Mouse (Mus musculus) urinary bladder, postnatal 4 days (tissue): ENCODE data around the gene Olfr235.
"Not testable (repeated sequence)": the region's sequence is repeated elsewhere in the genome, so short reads cannot be mapped to it uniquely, and the experiment has no call there.

Experiments used
- DNase-seq, 2 experiments: peaks; one replicate each; pipeline ENCODE4 v3.0.0; 2021 to 2022; ENCODE audit warnings: low spot score in 2 of 2

Gene Olfr235

DNA sequence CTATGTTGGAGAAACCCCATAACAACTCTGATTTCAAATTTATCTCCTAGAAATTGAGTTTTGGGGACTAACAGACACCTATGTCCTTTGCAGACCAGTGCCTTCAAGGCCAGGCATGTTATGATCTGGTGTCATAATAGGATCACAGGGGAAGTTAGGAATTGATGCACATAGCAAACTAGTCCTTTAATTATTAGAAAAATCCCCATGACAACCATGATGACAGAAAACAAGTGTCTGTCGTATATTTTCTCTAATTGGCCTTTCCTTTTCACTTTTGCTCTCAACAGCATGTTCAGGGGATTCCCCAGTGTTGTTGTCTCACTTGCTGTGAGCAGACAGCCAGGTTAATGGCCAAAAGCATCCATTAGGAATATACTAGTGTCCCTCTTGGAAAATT, at the start of gene Olfr235:
Olfr235 (plus strand) TSS at position 301 of the 400 bp plus-strand sequence.
- no peak for DNase-seq

DNA sequence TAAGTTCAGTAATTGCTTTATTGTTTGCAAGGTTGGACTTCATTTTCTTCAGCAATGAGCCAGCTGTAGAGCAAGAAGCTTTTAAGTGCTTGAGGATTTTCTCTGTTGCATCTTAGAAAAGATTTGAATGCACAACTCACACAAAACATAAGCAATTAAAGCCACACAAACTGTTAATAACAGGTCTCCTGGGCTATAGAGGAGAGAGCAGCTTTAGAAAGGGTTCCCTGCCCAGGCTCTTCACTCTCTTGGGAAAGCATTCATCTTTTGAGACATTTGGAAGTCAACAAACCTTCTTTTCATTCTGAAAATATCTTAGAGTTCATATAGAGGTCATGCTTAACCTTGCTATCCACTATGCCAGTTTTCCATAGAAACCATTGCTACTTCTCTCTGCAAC, 28.3 kb upstream of the Olfr235 start, which contains the start of gene Olfr1432:
Olfr1432 (minus strand) TSS at position 101 of the 400 bp plus-strand sequence.
- not testable (repeated sequence) for DNase-seq

DNA sequence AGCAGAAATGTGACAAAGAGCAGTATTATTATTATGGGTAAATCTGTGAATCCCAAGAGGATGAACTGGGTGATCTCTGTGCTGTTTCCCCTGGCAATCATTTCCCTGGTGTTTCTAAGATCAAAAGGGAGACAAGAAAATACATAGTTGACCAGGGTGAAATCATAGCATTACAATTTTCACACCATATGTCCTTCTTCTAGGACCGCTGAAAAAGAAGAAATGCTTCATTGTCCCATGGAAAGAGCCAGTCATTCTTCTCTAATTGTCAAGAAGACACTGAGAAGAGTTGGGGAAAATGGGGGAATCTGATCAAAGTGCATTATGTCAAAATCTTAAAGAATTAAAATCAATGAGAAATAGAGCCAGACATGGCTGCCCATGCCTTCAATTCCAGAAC, 19.3 kb upstream of the Olfr235 start, which contains the start of gene Olfr262:
Olfr262 (minus strand) TSS at position 101 of the 400 bp plus-strand sequence.
- DNase-seq, result no peak

DNA sequence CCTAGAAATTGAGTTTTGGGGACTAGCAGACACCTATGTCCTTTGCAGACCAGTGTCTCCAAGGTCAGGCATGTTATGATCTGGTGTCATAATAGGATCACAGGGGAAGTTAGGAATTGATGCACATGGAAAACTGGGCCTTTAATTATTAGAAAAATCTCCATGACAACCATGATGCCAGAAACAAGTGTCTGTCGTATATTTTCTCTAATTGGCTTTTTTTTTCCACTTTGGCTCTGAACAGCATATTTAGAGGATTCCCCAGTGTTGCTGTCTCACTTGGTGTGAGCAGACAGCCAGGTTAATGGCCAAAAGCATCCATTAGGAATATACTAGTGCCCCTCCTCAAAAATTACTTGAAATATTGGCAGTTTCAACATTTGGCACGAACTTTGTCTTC, 18.7 kb downstream of the Olfr235 start, which contains the start of gene Olfr1434:
Olfr1434 (plus strand) TSS at position 301 of the 400 bp plus-strand sequence.
- DNase-seq, result no peak

DNA sequence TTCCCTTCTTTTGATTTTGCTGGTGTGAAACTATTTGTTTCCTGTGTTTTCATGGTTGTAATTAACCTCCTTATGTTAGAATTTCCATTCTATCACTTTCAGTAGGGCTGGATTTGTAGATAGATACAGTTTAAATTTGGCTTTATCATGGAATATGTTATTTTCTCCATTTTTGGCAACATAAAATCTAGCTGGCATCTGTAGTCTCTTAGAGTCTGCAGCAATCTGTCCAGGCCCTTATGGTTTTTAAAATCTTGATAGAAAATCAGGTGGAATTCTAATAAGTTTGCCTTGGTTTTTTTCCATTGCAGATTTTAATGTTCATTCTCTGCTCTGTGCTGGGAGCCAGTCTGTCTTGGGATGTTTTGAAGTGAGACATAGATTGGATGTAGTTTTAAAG, 32.1 kb downstream of the Olfr235 start:
- DNase-seq, result no peak

DNA sequence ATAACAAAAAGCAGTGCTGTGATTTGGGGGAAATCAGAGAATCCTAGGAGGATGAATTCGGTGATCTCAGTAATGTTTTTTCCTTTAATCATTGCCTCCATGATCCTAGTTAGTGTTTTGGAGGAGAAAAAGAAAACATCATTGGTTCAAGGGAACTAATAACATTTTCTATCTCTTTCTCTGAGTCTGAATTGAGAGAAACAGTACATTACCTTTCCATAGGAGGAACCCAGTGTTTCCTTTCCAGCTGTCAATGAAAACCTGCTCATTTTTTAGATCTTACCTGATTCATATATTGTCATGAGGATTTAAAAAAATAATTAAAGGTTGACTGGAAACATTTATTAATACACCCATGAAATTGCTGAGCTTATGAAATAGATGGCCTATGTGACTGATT, 38.2 kb downstream of the Olfr235 start, which contains the start of gene Olfr1436:
Olfr1436 (minus strand) TSS at position 101 of the 400 bp plus-strand sequence.
- DNase-seq, result not testable (repeated sequence)
